Mouse (Mus musculus) lung, adult 2 months (tissue): ENCODE measurements around the gene Hs2st1.

ENCODE experiments used
- CTCF ChIP-seq: fragments of 200-500 bp; IDR thresholded peaks from 2 replicates; pipeline ENCODE4 v1.5.1; 2011; ENCODE audit warnings: mild to moderate bottlenecking, low read length, control low read depth; ENCODE audit not compliant: insufficient read depth
- POLR2A ChIP-seq: fragments of 200-500 bp; IDR thresholded peaks from 2 replicates; pipeline ENCODE4 v1.6.1; 2011; ENCODE audit warnings: low read depth, mild to moderate bottlenecking, control low read depth, low read length, borderline replicate concordance; ENCODE audit errors: extremely low read depth

GRCm38 (mm10) chr3:144589189-144589890 is 19.4 kb upstream of the Hs2st1 start:
- TF ChIP-seq CTCF = no peak
- no peak for TF ChIP-seq POLR2A
